Mouse (Mus musculus): ENCODE results near the gene Foxn2.
"Not testable (repeated sequence)": the region's sequence is repeated elsewhere in the genome, so short reads cannot be mapped to it uniquely, and the experiment has no call there.

Foxn2 gene

DNA sequence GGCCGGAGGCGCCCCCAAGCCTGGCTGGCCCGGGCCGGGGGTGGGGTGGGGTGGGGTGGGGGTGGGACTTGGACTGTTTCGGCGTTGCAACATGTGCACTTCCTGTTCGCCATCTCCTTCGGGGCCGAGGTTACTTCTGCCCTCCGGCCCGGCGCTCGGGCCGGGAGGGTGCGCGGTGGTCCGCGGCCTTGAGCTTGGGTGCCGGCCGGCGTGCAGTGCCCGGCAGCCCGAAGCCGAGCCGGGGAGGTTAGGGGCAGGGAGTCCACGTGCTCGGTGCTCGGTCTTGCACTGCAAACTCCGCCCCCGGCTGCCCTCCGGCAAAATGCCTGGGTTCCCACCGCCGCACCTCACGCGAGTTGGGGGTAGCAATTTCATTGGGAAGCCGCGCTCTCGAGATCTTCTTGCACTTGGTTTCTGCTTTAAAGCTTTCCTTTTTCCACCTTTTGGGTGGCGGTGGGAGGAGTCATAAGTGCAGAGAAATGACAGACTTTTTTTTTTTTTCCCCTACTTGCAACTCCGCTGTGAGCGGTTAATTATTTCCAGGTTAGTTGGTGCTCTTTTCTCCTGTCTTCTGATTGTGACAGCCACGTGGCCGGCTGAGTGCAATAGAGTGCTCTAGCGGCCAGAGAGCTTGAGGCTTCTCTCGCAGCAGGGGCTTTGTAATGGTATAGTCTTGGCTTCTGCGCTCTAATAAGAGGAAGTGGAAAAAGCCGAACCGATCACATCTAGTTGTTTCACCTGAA is 1.1 kb downstream of the Foxn2 start:
- peak; percentile 88 for DNase-seq (ENCODE audit: low spot score)

- no peak for DNase-seq (ENCODE audit: low spot score)
These were observed 2.1 kb downstream of the Foxn2 start for GRCm38 (mm10) chr17:88442661-88443060.

DNA sequence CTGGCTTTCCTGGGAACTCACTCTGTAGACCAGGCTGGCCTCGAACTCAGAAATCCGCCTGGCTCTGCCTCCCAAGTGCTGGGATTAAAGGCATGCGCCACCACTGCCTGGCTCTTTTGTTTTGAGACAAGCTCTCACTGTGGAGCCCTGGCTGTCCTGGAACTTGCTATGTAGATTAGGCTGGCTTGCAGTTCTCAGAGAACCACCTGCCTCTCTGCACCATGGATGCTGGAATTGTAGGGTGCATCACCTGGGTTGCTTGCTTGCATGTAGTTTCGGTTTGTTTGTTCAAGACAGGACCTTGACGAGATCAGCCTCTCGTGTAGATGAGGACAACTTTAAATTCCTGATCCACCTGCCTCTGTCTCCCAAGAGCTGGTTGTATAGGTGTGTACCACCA is 2.7 kb downstream of the Foxn2 start:
- no peak for DNase-seq (ENCODE audit: low spot score)

DNA sequence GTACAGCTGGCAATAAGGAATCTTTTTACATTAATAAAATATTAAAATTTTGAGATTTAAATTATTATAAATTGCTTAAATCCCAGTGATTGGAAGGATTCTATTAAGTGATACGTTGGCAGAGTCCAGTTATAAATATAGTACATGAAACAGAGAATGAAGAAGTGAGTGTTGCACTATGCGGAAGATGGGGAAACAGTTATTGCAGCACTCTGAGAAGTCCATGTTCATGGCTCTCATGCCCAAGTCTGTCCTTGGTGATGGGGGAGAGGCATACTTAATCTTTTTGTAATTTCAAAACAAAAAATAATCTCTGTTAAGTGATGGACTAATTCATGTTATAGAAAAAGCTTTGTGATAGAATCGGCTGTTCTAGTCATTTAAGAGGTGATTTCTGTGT is 17.6 kb downstream of the Foxn2 start:
- DNase-seq (ENCODE audit: low spot score): no peak

DNA sequence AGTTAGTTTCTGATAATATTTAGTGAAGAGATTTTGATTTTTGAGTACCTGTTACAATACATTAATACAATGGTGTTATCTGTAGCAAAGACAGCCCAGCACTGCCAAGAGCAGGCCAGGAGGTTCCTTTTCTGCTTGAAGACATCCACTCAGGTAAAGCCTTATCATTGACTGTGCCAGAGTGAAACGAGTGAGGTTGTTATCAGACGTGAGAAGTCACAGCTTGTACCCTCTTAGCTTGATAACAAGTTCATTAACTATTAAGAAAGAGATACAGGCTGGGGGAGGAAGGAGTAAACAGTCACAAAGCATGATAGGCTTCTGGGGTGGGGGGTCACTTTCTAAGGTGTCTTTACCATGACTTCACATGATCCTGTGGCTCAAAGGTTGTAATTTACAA is 19.0 kb downstream of the Foxn2 start:
- no peak for DNase-seq (ENCODE audit: low spot score)

GRCm38 (mm10) chr17:88459916-88460901 is 19.7 kb downstream of the Foxn2 start:
- no peak for DNase-seq (ENCODE audit: low spot score)

DNA sequence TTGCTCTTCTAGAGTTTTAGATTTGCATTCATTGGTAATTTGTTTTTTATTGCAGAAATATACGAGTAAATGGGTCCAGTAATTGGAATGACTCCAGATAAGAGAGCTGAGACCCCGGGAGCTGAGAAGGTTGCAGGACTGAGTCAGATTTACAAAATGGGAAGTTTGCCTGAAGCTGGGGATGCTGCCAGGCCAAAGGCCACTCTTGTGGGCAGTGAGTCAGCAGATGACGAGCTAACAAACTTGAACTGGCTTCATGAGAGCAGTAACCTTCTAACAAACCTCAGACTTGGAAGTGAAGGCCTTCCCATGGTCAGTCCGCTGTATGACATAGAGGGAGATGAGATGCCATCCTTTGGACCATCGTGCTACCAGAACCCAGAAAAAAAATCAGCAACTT is 22.1 kb downstream of the Foxn2 start:
- DNase-seq (ENCODE audit: low spot score): peak; percentile 42

- DNase-seq (ENCODE audit: low spot score): no peak
These were observed 26.1 kb downstream of the Foxn2 start for GRCm38 (mm10) chr17:88466591-88466990.

DNA sequence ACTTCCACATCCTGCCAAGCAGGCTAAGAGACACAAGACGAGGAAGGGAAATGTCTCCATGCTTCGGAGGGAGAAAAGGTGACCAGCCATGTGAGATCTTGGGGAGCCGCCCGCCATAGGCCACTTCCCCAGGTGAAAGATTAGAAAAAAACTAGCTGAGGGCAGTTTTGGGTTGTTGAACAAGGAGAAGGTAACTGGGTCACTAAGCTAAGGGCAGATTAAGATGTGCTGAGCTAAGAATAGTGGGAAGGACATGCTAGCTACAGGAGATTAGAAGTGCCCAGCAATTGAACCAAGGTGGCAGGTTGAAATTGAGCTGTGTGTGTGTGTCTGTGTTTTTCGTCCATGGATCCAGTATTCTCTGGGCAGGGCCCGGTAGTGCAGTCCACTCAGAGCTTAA is 27.2 kb downstream of the Foxn2 start:
- DNase-seq (ENCODE audit: low spot score): no peak

DNA sequence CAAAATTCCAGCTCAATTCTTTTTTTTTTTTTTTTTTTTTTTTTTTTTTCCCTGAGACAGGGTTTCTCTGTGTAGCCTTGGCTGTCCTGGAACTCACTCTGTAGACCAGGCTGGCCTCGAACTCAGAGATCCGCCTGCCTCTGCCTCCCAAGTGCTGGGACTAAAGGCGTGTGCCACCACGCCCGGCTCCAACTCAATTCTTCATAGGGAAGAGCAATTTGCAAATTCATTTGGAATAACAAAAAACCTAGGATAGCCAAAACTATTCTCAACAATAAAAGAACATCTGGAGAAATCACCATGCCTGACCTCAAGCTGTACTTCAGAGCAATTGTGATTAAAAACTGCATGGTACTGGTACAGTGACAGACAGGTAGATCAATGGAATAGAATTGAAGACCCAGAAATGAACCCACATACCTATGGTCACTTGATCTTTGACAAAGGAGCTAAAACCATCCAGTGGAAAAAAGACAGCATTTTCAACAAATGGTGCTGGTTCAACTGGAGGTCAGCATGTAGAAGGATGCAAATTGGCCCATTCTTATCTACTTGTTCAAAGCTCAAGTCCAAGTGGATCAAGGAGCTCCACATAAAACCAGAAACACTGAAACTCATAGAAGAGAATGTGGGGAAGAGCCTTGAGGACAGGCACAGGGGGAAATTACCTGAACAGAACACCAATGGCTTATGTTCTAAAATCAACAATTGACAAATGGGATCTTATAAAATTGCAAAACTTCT is 28.3 kb downstream of the Foxn2 start:
- DNase-seq (ENCODE audit: low spot score): not testable (repeated sequence)

GRCm38 (mm10) chr17:88473766-88474165 is 33.3 kb downstream of the Foxn2 start:
- DNase-seq (ENCODE audit: low spot score): no peak

DNA sequence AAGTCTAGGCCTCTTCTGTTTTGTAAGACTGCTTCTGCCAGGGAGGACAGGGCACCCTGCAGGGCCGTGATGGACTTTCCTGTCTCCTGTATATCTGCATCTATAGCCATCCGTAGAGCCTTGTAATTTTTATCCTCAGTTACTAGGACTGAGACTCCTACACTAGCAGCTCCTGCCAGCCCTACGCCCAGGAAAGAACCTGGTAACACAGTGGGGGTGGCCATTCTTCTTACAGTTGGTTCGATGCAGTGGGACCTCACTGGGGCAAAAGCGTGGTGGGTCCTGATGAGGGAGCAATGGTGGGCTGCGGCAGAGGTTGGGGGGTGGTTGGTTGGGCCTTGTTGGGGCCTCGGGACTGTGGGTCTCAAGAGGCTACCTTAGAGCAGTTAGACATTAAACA is 36.7 kb downstream of the Foxn2 start:
- no peak for DNase-seq (ENCODE audit: low spot score)

GRCm38 (mm10) chr17:88477699-88478098 is 37.2 kb downstream of the Foxn2 start:
- no peak for DNase-seq (ENCODE audit: low spot score)

DNA sequence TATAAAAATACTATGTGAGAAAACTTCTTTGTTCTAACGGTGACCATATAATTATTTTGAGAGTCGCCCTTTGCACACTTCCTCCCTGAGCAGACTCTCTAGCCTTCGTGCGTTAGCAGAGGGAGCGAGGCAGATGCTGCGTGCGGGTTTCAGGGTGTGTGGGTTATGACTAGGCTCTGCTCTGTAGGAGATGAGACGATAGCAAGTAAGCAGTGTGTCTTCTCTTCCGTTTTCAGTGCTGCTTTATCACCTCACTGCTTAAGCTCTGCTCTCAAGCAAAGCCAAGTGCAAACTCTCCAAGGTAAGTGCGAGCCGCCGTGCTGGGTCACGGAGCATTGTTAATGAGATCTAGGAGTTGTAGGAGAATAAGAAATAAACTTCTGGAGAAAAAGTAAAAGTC is 38.5 kb downstream of the Foxn2 start:
- DNase-seq (ENCODE audit: low spot score): no peak

GRCm38 (mm10) chr17:88480369-88480768 is 39.9 kb downstream of the Foxn2 start:
- DNase-seq (ENCODE audit: low spot score): no peak

- no peak for DNase-seq (ENCODE audit: low spot score)
These were observed 40.6 kb downstream of the Foxn2 start for GRCm38 (mm10) chr17:88481062-88481461.

- DNase-seq (ENCODE audit: low spot score): no peak
These were observed 41.1 kb downstream of the Foxn2 start for GRCm38 (mm10) chr17:88481587-88481986.

DNA sequence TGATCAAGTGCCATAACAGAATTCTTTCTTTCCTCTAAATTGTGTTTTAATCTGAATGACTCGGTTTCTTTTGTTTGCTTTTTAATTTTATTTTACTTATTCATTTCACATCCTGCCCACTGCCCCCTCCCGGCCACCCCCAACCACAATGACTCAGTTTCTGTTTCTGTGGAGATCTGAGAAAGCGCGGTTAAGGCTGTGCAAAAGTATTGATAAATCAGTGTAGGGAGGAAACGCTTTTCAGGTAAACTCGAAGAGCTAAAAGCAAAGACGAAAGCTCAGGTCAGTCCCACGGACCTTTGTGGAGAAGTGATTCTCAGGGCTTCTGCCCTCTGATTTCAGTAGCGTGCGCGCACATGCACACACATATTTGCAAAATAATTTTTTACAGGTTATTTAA is 44.0 kb downstream of the Foxn2 start:
- DNase-seq (ENCODE audit: low spot score): no peak

DNA sequence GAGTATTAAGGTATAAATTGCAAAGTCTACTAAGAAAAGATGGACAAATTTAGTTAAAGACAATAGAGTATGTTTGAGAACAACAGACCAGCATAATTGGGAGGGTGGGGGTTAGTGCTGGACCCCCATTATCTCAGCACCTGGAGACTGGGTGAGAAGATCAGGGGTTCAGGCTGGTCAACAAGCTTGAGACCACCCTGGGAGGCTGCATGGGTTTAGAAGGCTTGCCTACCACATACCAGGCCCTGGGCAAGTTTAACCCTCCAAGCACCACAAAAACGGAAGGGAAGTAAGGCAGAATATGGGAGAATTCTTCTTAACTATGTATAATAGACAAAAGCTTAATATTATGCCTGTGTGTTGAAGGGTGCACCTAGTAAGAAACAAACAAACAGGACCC is 44.4 kb downstream of the Foxn2 start:
- no peak for DNase-seq (ENCODE audit: low spot score)

- DNase-seq (ENCODE audit: low spot score): no peak
These were observed 50.0 kb downstream of the Foxn2 start for GRCm38 (mm10) chr17:88490546-88490945.

- no peak for DNase-seq (ENCODE audit: low spot score)
These were observed 51.0 kb downstream of the Foxn2 start for GRCm38 (mm10) chr17:88491366-88492106.

GRCm38 (mm10) chr17:88492107-88492460 is 51.6 kb downstream of the Foxn2 start:
- no peak for DNase-seq (ENCODE audit: low spot score)
